Mouse (Mus musculus) small intestine, adult 2 months (tissue): ENCODE measurements around the gene Trip6.

ENCODE experiments used
- CTCF ChIP-seq: fragments of 200-500 bp; IDR thresholded peaks from 2 replicates; pipeline ENCODE4 v1.5.1; 2012; ENCODE audit warnings: low read depth, mild to moderate bottlenecking, control low read depth, inconsistent platforms, low read length, moderate library complexity, mixed read lengths; ENCODE audit not compliant: insufficient replicate concordance, insufficient read length; ENCODE audit errors: extremely low read depth
- POLR2A ChIP-seq: fragments of 200-500 bp; IDR thresholded peaks from 2 replicates; pipeline ENCODE4 v1.6.1; 2012; ENCODE audit warnings: low read depth, mild to moderate bottlenecking, control low read depth, inconsistent platforms, low read length, moderate library complexity

GRCm38 (mm10) chr5:137346388-137346787, 32.2 kb upstream of the Trip6 start:
- TF ChIP-seq POLR2A (no peak), CTCF (no peak)
